In the genomic region with DNA sequence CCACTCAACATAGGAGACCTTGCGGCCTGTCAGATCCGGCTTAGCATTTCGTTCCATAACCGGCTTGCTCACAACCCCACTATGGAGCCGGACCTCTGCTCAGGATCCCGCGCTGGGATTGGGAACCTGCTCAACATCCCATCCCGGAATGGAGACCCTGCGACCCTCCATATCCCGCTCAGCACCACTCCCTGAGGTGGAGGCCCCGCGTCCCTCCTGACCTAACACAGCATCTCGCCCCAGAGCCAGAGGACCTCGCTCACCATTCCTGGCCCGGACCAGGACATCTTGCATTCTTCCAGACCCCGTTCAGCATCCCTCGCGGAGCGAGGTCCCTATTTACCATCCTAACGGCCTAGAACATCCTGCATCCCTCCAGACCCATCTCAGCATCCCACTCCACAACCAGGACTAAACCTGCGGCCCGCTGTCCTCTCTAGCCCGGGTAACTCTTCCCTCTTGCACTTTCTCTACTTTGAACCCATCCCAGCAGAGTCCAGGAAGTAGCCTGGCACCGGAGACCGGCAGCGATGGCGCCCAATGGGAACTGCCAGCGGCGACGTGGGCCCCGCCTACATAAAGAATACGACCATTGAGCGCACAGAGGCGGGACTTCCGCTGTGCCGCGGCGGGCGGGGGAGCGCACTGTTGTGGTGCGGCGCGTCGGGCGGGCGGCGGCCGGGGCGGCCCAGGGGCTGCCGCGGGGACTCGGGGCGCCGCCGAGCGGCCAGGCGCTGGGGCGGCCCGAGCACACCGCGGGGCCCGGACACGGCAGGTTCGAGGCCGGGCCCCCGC, we compare ENCODE assay signal across 8 mouse cellular contexts. TPM values are rescaled to one million over a fixed set of nuclear protein-coding genes. Genes with fewer than 3 reads are reported as not detected.
A peak's percentile ranks its signal among the peaks of the same experiment; 100 is the strongest.
DNase-seq lines count a peak whose midpoint lies in the region; ATAC-seq and TF ChIP-seq lines count a peak whose summit lies in the region.

A gene (plus strand): TSS at position 667 of the 795 bp plus-strand sequence.

- peak within 1 kb of the TSS; percentile 87 for H3K9ac ChIP-seq in kidney, embryonic 15.5 days

- H3K27ac ChIP-seq in bone marrow macrophage, adult 2 months (ENCODE audit: insufficient read depth, low read depth, low read length), result no peak within 1 kb of the TSS
- peak within 1 kb of the TSS; percentile 57 for H3K27ac ChIP-seq in embryonic fibroblast, embryonic 13.5 days (ENCODE audit: insufficient read depth, low read length)
- peak within 1 kb of the TSS; percentile 95 for H3K27ac ChIP-seq in heart, embryonic 10.5 days
- H3K27ac ChIP-seq in kidney, embryonic 15.5 days, result peak within 1 kb of the TSS; percentile 87

- H3K4me2 ChIP-seq in kidney, embryonic 15.5 days, result peak within 1 kb of the TSS; percentile 99

- TF ChIP-seq POLR2A in bone marrow macrophage, adult 2 months (IDR thresholded peaks at IDR 0.05; ENCODE audit: borderline replicate concordance, low read depth, low read length), result no peak
- TF ChIP-seq POLR2A in embryonic fibroblast, embryonic 13.5 days (IDR thresholded peaks at IDR 0.05; ENCODE audit: low read depth, low read length), result peak; percentile 97

- peak; percentile 95 for DNase-seq in A20 (ENCODE audit: low read depth, low spot score)
- peak; percentile 98 for DNase-seq in heart, embryonic 10.5 days (ENCODE audit: low spot score)
- peak; percentile 97 for DNase-seq in liver
- peak; percentile 96 to 98 for DNase-seq in spleen, postnatal 4 days (ENCODE audit: low spot score in 2 of 2)

- H3K9me3 ChIP-seq in heart, embryonic 10.5 days, result no peaks in the 10 kb centered on the region
- no peaks in the 10 kb centered on the region for H3K9me3 ChIP-seq in kidney, embryonic 15.5 days (replicated peaks)

- no peak for TF ChIP-seq CTCF in bone marrow macrophage, adult 2 months (IDR thresholded peaks at IDR 0.05; ENCODE audit: low read depth, low read length)
- no peak for TF ChIP-seq CTCF in embryonic fibroblast, embryonic 13.5 days (IDR thresholded peaks at IDR 0.05; ENCODE audit: borderline replicate concordance, insufficient read depth, low read length)

- ATAC-seq in kidney, embryonic 15.5 days (replicated peaks; ENCODE audit: low FRiP score), result peak; percentile 97
- peak; percentile 99 for ATAC-seq in monocyte, adult 5-6 weeks (replicated peaks; ENCODE audit: insufficient number of reproducible peaks, low FRiP score, low TSS enrichment, poor library complexity, severe bottlenecking)

- peaks cover 8% of the 10 kb centered on the region; the same call in 1 of the 2 replicates for H3K4me1 ChIP-seq in bone marrow macrophage, adult 2 months (ENCODE audit: control insufficient read depth, insufficient read depth, low read length)
- H3K4me1 ChIP-seq in embryonic fibroblast, embryonic 13.5 days (ENCODE audit: control insufficient read depth, insufficient read depth, low read length), result peaks cover 3% of the 10 kb centered on the region; the same call in 1 of the 2 replicates
- H3K4me1 ChIP-seq in heart, embryonic 10.5 days, result peaks cover 28% of the 10 kb centered on the region
- H3K4me1 ChIP-seq in kidney, embryonic 15.5 days, result peaks cover 29% of the 10 kb centered on the region

- H3K27me3 ChIP-seq in heart, embryonic 10.5 days (ENCODE audit: insufficient read depth, poor library complexity, severe bottlenecking), result no peaks in the 10 kb centered on the region
- no peaks in the 10 kb centered on the region for H3K27me3 ChIP-seq in kidney, embryonic 15.5 days

- peaks cover 3% of the 10 kb centered on the region for H3K36me3 ChIP-seq in heart, embryonic 10.5 days
- H3K36me3 ChIP-seq in kidney, embryonic 15.5 days, result peaks cover 5% of the 10 kb centered on the region; the same call in 1 of the 2 replicates

- peak within 1 kb of the TSS; percentile 90 for H3K4me3 ChIP-seq in bone marrow macrophage, adult 2 months (ENCODE audit: insufficient read depth, low read length)
- peak within 1 kb of the TSS; percentile 91 for H3K4me3 ChIP-seq in embryonic fibroblast, embryonic 13.5 days (ENCODE audit: insufficient read depth, low read length)
- H3K4me3 ChIP-seq in heart, embryonic 10.5 days, result peak within 1 kb of the TSS; percentile 86
- H3K4me3 ChIP-seq in kidney, embryonic 15.5 days (replicated peaks), result peak within 1 kb of the TSS; percentile 98

- whole genome bisulfite sequencing in heart, embryonic 10.5 days, result 1% methylated on average over 66 of the region's 66 CpGs
- under 1% methylated on average over 63 of the region's 66 CpGs for WGBS in kidney, embryonic 15.5 days

RNA-seq across cellular contexts. Expression of the gene that starts here (rescaled TPM):
- polyA plus RNA-seq in bone marrow macrophage, adult 2 months (2012; ENCODE audit: insufficient read depth, insufficient read length, missing spikeins), result 26.1 and 28.4 TPM in 2 replicates
- polyA plus RNA-seq in embryonic fibroblast, embryonic 13.5 days (2011; ENCODE audit: insufficient read length, low read depth, missing spikeins), result 21.0 and 23.7 TPM in 2 replicates
- polyA plus RNA-seq in heart, embryonic 10.5 days (2016; fragmentation: Nextera tagmentation; extraction: Ambion mirVana), result 8.8 and 12.2 TPM in 2 replicates
- polyA plus RNA-seq in kidney, embryonic 15.5 days (2015; fragmentation: Nextera tagmentation; extraction: Ambion mirVana), result 10.1 and 11.6 TPM in 2 replicates
- total RNA-seq in monocyte, adult 5-6 weeks (2017), result 24.3 to 39.7 TPM (median 38.7 TPM) in 3 replicates
